Mouse (Mus musculus): ENCODE results near the gene 2610042L04Rik. TPM values are rescaled to one million over a fixed set of nuclear protein-coding genes. Genes with fewer than 3 reads are reported as not detected.
"Not testable (repeated sequence)": the region's sequence is repeated elsewhere in the genome, so short reads cannot be mapped to it uniquely, and the experiment has no call there.

The 2610042L04Rik gene
- total RNA-seq (2021) = 1 to 10 TPM; 1.8 to 2.1 TPM
- long read RNA-seq = 0 reads

DNA sequence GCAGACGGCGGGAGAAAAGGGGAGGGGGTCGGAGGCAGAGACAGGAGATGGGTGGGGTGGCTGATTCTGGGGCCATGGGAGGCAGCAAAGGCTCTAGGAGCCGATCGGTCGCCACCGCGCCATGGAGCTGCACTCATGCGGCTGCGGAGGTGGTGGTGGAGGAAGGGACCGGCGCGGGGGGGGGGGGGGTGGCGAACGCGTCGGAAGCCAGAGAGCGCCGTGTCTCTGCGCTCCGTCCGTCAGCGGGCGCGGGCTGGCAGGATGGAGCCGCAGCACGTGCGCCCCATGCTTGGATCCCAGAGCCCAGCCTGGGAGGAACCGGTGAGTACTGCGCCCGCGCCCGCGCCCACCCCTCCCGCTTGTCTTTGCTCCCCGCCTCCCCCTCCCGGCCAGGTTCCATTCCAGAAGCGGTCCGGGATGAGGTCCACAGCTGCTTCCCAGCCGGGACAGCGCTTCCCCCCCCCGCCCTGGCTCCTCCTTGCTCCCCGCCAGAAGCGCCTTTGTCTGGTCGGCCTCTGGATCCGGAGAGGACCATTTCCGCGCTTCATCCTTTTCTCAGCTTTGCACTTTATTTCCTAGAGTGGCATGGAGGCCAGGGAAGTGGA lies at the start of gene 2610042L04Rik:
Gene 2610042L04Rik (plus strand): TSS at position 288 of the 605 bp plus-strand sequence.
- DNase-seq (ENCODE audit: low spot score in 2 of 2) = peak; percentile 2 to 9

GRCm38 (mm10) chr14:4316983-4317382 lies 17.6 kb upstream of the 2610042L04Rik start, which contains the start of gene Gm3149:
Gene Gm3149, plus strand, starts transcription at chr14:4317283.
- DNase-seq (ENCODE audit: low spot score in 2 of 2) = not testable (repeated sequence)

DNA sequence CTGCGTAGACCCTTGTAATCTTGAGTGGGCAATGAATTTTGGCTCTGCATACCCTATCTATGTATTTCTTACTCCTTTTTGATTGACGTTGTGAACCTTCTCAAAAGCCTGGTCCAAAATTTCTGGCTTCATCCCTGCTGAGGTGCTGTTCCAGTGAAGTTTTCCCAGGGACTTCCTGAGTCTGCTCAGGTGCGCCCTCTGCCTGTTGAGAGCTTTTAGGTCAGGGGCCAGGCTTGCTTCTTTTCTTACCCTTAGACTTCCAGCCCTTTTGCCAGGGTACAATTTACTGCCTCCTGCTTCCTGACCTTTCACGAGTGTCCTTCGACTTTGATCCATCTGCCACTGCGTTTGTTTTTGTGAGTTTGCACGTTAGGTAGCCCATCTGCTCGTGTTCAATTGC lies 943 bp downstream of the 2610042L04Rik start:
- not testable (repeated sequence) for DNase-seq (ENCODE audit: low spot score in 2 of 2)

DNA sequence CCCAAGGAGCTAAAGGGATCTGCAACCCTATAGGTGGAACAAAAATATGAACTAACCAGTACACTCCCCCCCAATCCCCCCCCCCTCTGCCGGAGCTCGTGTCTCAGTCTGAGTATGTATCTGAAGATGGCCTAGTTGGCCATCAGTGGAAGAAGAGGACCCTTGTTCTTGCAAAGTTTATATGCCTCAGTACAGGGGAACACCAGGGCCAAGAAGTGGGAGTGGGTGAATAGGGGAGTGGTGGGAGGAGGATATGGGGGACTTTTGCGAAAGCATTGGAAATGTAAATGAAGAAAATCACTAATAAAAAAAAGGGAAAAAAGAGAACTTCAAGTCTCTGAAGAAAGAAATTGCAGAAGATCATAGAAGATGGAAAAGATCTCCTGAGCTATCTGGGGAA lies 34.4 kb downstream of the 2610042L04Rik start:
- not testable (repeated sequence) for DNase-seq (ENCODE audit: low spot score in 2 of 2)

- not testable (repeated sequence) for DNase-seq (ENCODE audit: low spot score in 2 of 2)
Measured at GRCm38 (mm10) chr14:4369691-4370090, 35.1 kb downstream of the 2610042L04Rik start.

- DNase-seq (ENCODE audit: low spot score in 2 of 2) = not testable (repeated sequence)
Measured at GRCm38 (mm10) chr14:4377871-4378270, 43.3 kb downstream of the 2610042L04Rik start.

DNA sequence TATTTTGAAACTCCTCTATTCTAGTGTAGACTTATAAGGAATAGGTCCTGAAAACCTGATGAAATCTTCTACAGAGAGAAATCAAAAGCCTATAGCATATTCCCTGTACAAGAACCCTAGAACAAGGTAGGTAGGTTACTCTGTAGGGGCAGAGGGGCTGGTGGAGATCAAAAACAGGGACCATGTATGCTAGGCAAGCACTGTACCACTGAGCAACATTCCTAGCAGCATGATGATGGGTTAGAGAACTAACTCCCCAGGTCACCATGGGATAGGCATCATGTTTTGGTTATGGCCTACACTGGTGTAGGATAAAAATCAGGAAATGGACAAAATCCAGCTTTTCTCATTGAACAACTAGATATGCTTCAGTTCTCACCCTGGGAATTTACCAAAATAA lies 51.0 kb downstream of the 2610042L04Rik start:
- DNase-seq (ENCODE audit: low spot score in 2 of 2) = not testable (repeated sequence)

DNA sequence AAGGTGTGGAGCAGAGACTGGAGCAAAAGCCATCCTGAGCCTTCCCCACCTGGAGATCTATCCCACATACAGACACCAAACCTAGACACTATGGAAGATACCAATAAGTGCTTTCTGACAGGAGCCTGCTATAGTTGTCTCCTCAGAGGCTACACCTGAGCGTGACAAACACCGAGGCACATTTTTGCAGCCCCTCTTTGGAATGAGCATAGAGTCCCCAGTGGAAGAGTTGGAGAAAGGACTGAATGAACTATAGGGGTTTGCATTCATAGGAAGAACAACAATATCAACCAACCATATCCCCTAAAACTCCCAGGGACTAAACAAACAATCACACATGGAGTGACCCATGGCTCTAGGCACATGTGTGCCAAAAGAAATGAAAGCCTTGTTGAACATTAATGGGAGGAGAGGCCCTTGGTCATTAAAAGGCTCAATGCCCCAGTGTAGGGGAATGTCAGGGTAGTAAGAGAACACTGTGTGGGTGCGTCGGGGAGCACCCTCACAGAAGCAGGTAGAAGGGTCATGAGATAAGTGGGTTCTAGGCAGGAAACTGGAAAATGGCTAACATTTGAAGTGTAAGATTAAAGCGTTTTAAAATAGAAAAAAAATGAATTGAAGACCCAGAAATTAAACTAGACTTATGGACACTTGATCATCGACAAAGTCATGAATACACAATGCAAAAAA lies 58.4 kb downstream of the 2610042L04Rik start:
- not testable (repeated sequence) for DNase-seq (ENCODE audit: low spot score in 2 of 2)

DNA sequence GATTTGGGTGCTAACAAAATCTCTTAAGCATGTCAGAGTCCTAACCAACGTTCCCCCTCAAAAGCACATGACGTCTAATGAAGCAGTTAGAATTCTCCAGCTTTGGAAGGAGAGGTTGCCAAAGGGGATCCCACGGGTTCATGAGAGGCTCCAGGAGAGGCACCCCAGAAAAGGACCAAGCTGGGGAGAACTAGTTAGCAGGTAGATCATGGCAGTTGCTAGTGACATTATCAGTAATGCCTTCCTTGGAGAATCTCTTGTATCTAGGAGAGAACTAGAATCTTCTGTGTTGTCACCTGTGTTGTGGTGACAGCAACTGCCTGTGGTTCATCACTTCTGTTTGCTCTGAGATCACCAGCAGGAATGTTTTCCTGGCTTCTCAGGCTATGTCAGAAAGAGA lies 62.7 kb downstream of the 2610042L04Rik start, which contains the start of gene Gm3159:
Gene Gm3159 (plus strand): TSS at position 301 of the 400 bp plus-strand sequence.
- DNase-seq (ENCODE audit: low spot score in 2 of 2) = not testable (repeated sequence)

- not testable (repeated sequence) for DNase-seq (ENCODE audit: low spot score in 2 of 2)
Measured at GRCm38 (mm10) chr14:4398624-4399023, 64.1 kb downstream of the 2610042L04Rik start.

- not testable (repeated sequence) for DNase-seq (ENCODE audit: low spot score in 2 of 2)
Measured at GRCm38 (mm10) chr14:4400115-4400789, 65.7 kb downstream of the 2610042L04Rik start.

GRCm38 (mm10) chr14:4401245-4401644 lies 66.7 kb downstream of the 2610042L04Rik start:
- DNase-seq (ENCODE audit: low spot score in 2 of 2) = not testable (repeated sequence)

- not testable (repeated sequence) for DNase-seq (ENCODE audit: low spot score in 2 of 2)
Measured at GRCm38 (mm10) chr14:4403840-4404239, 69.3 kb downstream of the 2610042L04Rik start.

Other genes with a start within 250 kb of the 2610042L04Rik start
- gene Gm8108, start 224.2 kb upstream of the 2610042L04Rik start, total RNA-seq (2021) = 10 to 100 TPM in 1 of 2 experiments, 1 to 10 TPM in 1; 8.5 to 10.8 TPM
- gene Gm3127, start 169.7 kb upstream of the 2610042L04Rik start, total RNA-seq (2021) = not detected
- gene Gm2974, start 152.2 kb upstream of the 2610042L04Rik start, total RNA-seq (2021) = 1 to 10 TPM; 3.1 to 4.2 TPM
- gene Gm3138, start 85.1 kb upstream of the 2610042L04Rik start, total RNA-seq (2021) = not detected
- gene Gm3149, start 17.5 kb upstream of the 2610042L04Rik start, total RNA-seq (2021) = not detected
- gene Gm3159, start 62.8 kb downstream of the 2610042L04Rik start, total RNA-seq (2021) = not detected
- gene Gm3164, start 80.7 kb downstream of the 2610042L04Rik start, total RNA-seq (2021) = 1 to 10 TPM; 1.1 to 3.6 TPM
- gene Gm3173, start 96.2 kb downstream of the 2610042L04Rik start, total RNA-seq (2021) = 1 to 10 TPM; 5.0 TPM
- gene Gm3182, start 147.0 kb downstream of the 2610042L04Rik start, total RNA-seq (2021) = under 1 TPM in 1 of 2 experiments, not detected in 1; 0.21 TPM
- gene Gm3047, start 220.6 kb downstream of the 2610042L04Rik start, total RNA-seq (2021) = not detected

All from layer of hippocampus, postnatal 10 days (tissue).